Mouse (Mus musculus): ENCODE data around the gene Jak3.

DNA sequence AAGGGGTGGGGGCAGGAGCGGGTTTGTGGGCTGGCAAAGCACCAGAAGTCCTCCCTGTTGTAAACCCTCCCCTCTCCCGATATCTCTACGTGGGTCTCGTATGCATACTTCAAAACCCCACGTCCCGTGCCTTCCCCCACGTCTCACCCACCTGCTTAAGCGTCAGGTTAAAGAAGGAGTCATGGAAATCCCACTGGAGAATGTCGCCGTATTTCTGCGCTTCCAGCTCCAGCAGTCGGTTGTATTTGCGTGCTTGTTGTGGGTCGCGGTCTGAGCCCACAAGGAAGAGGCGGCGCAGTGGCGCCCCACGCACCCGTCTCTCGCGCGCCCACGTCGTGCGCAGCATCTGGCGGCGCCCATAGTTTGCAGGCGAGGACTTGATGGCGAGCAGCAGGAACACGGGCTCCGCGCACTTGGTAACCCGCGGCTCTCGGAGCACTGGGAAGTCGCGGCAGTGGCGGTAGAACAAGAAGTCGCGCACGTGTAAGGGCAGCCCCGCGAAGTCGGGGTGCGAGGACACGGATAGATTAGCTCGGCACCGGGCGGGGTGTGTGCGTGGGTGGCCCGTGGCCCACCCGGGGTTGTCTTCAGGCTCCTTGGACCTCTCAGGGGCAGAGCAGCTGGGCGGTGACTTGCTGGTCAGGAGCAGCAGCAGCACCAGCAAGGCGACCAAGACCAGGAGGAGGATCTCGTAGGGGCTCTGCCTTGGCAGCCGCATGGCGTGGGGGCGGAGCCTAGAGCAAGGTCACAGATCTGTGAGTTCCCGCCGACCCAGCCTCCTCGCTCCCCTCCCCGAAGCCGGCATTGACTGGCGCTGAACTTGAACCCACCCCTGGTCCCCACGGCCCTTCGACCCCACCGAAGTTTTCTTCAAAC lies 17.3 kb downstream of the Jak3 start:
- TF ChIP-seq CTCF (IDR thresholded peaks at IDR 0.05; ENCODE audit: low read depth), result no peak
- no peak for TF ChIP-seq EP300 (IDR thresholded peaks at IDR 0.05; ENCODE audit: low read depth)
